Mouse (Mus musculus): Measurements from ENCODE around the gene Irf2bpl. TPM values are rescaled to one million over a fixed set of nuclear protein-coding genes. Genes with fewer than 3 reads are reported as not detected.

Gene Irf2bpl
- polyA plus RNA-seq, 1 experiment = 7.1 TPM

GRCm38 (mm10) chr12:86906395-86906794, 21.8 kb upstream of the Irf2bpl start:
- Histone ChIP-seq H3K27ac (replicated peaks; ENCODE audit: low read depth, low read length) (no peak overlapping the region), H3K4me3 (ENCODE audit: insufficient read depth, low read depth, low read length) (no peak overlapping the region), H3K4me1 (ENCODE audit: control insufficient read depth, insufficient read depth, insufficient read length, low read length) (peaks cover 3% of the 10 kb centered on the region; the same call in 1 of the 2 replicates)

GRCm38 (mm10) chr12:86905876-86906275, 21.3 kb upstream of the Irf2bpl start:
- H3K4me1 ChIP-seq (ENCODE audit: control insufficient read depth, insufficient read depth, insufficient read length, low read length) = peaks cover 3% of the 10 kb centered on the region; the same call in 1 of the 2 replicates
- no peak overlapping the region for H3K4me3 ChIP-seq (ENCODE audit: insufficient read depth, low read depth, low read length)
- H3K27ac ChIP-seq (replicated peaks; ENCODE audit: low read depth, low read length) = no peak overlapping the region

- Histone ChIP-seq H3K27ac (replicated peaks; ENCODE audit: low read depth, low read length) (no peak overlapping the region), H3K4me1 (ENCODE audit: control insufficient read depth, insufficient read depth, insufficient read length, low read length) (peaks cover 3% of the 10 kb centered on the region; the same call in 1 of the 2 replicates), H3K4me3 (ENCODE audit: insufficient read depth, low read depth, low read length) (no peak overlapping the region)
Observed at GRCm38 (mm10) chr12:86905203-86905602, 20.6 kb upstream of the Irf2bpl start.

- Histone ChIP-seq H3K4me3 (ENCODE audit: insufficient read depth, low read depth, low read length) (no peak overlapping the region), H3K27ac (replicated peaks; ENCODE audit: low read depth, low read length) (no peak overlapping the region), H3K4me1 (ENCODE audit: control insufficient read depth, insufficient read depth, insufficient read length, low read length) (peaks cover 6% of the 10 kb centered on the region)
Observed at GRCm38 (mm10) chr12:86903828-86904806, 19.5 kb upstream of the Irf2bpl start.

- no peak overlapping the region for H3K4me3 ChIP-seq (ENCODE audit: insufficient read depth, low read depth, low read length)
- peak overlapping the region; percentile 29 for H3K27ac ChIP-seq (replicated peaks; ENCODE audit: low read depth, low read length)
- peaks cover 28% of the 10 kb centered on the region for H3K4me1 ChIP-seq (ENCODE audit: control insufficient read depth, insufficient read depth, insufficient read length, low read length)
Observed at GRCm38 (mm10) chr12:86899461-86900179, 15.0 kb upstream of the Irf2bpl start.

- peaks cover 32% of the 10 kb centered on the region for H3K4me1 ChIP-seq (ENCODE audit: control insufficient read depth, insufficient read depth, insufficient read length, low read length)
- peak overlapping the region; percentile 92; the same call in 1 of the 2 replicates for H3K27ac ChIP-seq (replicated peaks; ENCODE audit: low read depth, low read length)
- H3K4me3 ChIP-seq (ENCODE audit: insufficient read depth, low read depth, low read length) = no peak overlapping the region
Observed at GRCm38 (mm10) chr12:86898448-86898847, 13.8 kb upstream of the Irf2bpl start.

GRCm38 (mm10) chr12:86897769-86898273, 13.2 kb upstream of the Irf2bpl start:
- peak overlapping the region; percentile 92 for H3K27ac ChIP-seq (replicated peaks; ENCODE audit: low read depth, low read length)
- peaks cover 37% of the 10 kb centered on the region for H3K4me1 ChIP-seq (ENCODE audit: control insufficient read depth, insufficient read depth, insufficient read length, low read length)
- no peak overlapping the region for H3K4me3 ChIP-seq (ENCODE audit: insufficient read depth, low read depth, low read length)

GRCm38 (mm10) chr12:86896921-86897512, 12.4 kb upstream of the Irf2bpl start:
- peak overlapping the region; percentile 92 for H3K27ac ChIP-seq (replicated peaks; ENCODE audit: low read depth, low read length)
- H3K4me1 ChIP-seq (ENCODE audit: control insufficient read depth, insufficient read depth, insufficient read length, low read length) = peaks cover 37% of the 10 kb centered on the region
- H3K4me3 ChIP-seq (ENCODE audit: insufficient read depth, low read depth, low read length) = no peak overlapping the region

GRCm38 (mm10) chr12:86896441-86896890, 11.9 kb upstream of the Irf2bpl start:
- Histone ChIP-seq H3K4me1 (ENCODE audit: control insufficient read depth, insufficient read depth, insufficient read length, low read length) (peaks cover 40% of the 10 kb centered on the region), H3K27ac (replicated peaks; ENCODE audit: low read depth, low read length) (peak overlapping the region; percentile 92), H3K4me3 (ENCODE audit: insufficient read depth, low read depth, low read length) (no peak overlapping the region)

- Histone ChIP-seq H3K4me1 (ENCODE audit: control insufficient read depth, insufficient read depth, insufficient read length, low read length) (peaks cover 45% of the 10 kb centered on the region), H3K4me3 (ENCODE audit: insufficient read depth, low read depth, low read length) (no peak overlapping the region), H3K27ac (replicated peaks; ENCODE audit: low read depth, low read length) (no peak overlapping the region; the same call in 1 of the 2 replicates)
Observed at GRCm38 (mm10) chr12:86895703-86896409, 11.3 kb upstream of the Irf2bpl start.

- Histone ChIP-seq H3K27ac (replicated peaks; ENCODE audit: low read depth, low read length) (peak overlapping the region; percentile 82), H3K4me1 (ENCODE audit: control insufficient read depth, insufficient read depth, insufficient read length, low read length) (peaks cover 53% of the 10 kb centered on the region), H3K4me3 (ENCODE audit: insufficient read depth, low read depth, low read length) (peak overlapping the region; percentile 43)
Observed at GRCm38 (mm10) chr12:86894841-86895428, 10.3 kb upstream of the Irf2bpl start.

- H3K4me1 ChIP-seq (ENCODE audit: control insufficient read depth, insufficient read depth, insufficient read length, low read length) = peaks cover 57% of the 10 kb centered on the region
- peak overlapping the region; percentile 57 for H3K4me3 ChIP-seq (ENCODE audit: insufficient read depth, low read depth, low read length)
- peak overlapping the region; percentile 93 for H3K27ac ChIP-seq (replicated peaks; ENCODE audit: low read depth, low read length)
Observed at GRCm38 (mm10) chr12:86894184-86894839, 9.7 kb upstream of the Irf2bpl start.

GRCm38 (mm10) chr12:86893326-86894183, 9.0 kb upstream of the Irf2bpl start:
- Histone ChIP-seq H3K4me1 (ENCODE audit: control insufficient read depth, insufficient read depth, insufficient read length, low read length) (peaks cover 60% of the 10 kb centered on the region), H3K4me3 (ENCODE audit: insufficient read depth, low read depth, low read length) (peak overlapping the region; percentile 57), H3K27ac (replicated peaks; ENCODE audit: low read depth, low read length) (peak overlapping the region; percentile 93)

Measured in brown adipose tissue, adult 24 weeks (tissue).